In genomic region chr2:90639747-90640699, GRCm38 (mm10) we compare ENCODE assay signal across 11 mouse cellular contexts. TPM values are rescaled to one million over a fixed set of nuclear protein-coding genes. Genes with fewer than 3 reads are reported as not detected.
DNase-seq lines count a peak whose midpoint lies in the region; ATAC-seq and TF ChIP-seq lines count a peak whose summit lies in the region.
"Had no signal": no experiment of that assay in that cellular context is flagged by ENCODE, and none has a peak within 500 bp of the region (broad histone marks: within the 10 kb centered on the region; RNA-seq: fewer than 3 reads in every experiment).

No protein-coding gene starts in this region.

- H3K36me3 ChIP-seq in forebrain, embryonic 14.5 days (ENCODE audit: control insufficient read depth, insufficient read depth, low read length): no peaks in the 10 kb centered on the region
- H3K36me3 ChIP-seq in forebrain, postnatal 0 days (ENCODE audit: insufficient read depth): no peaks in the 10 kb centered on the region
- H3K36me3 ChIP-seq in kidney, embryonic 14.5 days (ENCODE audit: control insufficient read depth, insufficient read depth, low read length): no peaks in the 10 kb centered on the region
- H3K36me3 ChIP-seq: neural tube, embryonic 12.5 days had no signal

- no peak overlapping the region for H3K4me3 ChIP-seq in forebrain, embryonic 14.5 days (ENCODE audit: low read depth, low read length)
- H3K4me3 ChIP-seq in forebrain, postnatal 0 days (ENCODE audit: low read depth, low read length): no peak overlapping the region
- H3K4me3 ChIP-seq in kidney, embryonic 14.5 days (ENCODE audit: low read length): no peak overlapping the region
- H3K4me3 ChIP-seq: neural tube, embryonic 12.5 days had no signal

- ATAC-seq in forebrain, embryonic 14.5 days: no peak
- ATAC-seq in forebrain, postnatal 0 days: no peak; the same call in 1 of the 2 replicates
- 0 out of 2 replicates have a peak, but pooled peaks have one; percentile 46 for ATAC-seq in kidney, embryonic 14.5 days (ENCODE audit: low FRiP score, low TSS enrichment)
- no peak for ATAC-seq in erythroid progenitor cell, adult 5-6 weeks (replicated peaks; ENCODE audit: low FRiP score, poor library complexity, severe bottlenecking)

- no peak overlapping the region for H3K9ac ChIP-seq in forebrain, embryonic 14.5 days (ENCODE audit: low read length)
- H3K9ac ChIP-seq in forebrain, postnatal 0 days: no peak overlapping the region
- no peak overlapping the region for H3K9ac ChIP-seq in kidney, embryonic 14.5 days (ENCODE audit: low read depth, low read length)
- H3K9ac ChIP-seq: neural tube, embryonic 12.5 days had no signal

- WGBS in forebrain, embryonic 14.5 days: 68% methylated on average over 5 of the region's 5 CpGs
- WGBS in forebrain, postnatal 0 days: 64% methylated on average over 5 of the region's 5 CpGs
- WGBS in kidney, embryonic 14.5 days: 59% methylated on average over 5 of the region's 5 CpGs

- no peaks in the 10 kb centered on the region for H3K27me3 ChIP-seq in forebrain, embryonic 14.5 days (replicated peaks; ENCODE audit: control insufficient read depth, insufficient read depth, low read length)
- no peaks in the 10 kb centered on the region for H3K27me3 ChIP-seq in forebrain, postnatal 0 days (ENCODE audit: insufficient read depth, low read length)
- no peaks in the 10 kb centered on the region for H3K27me3 ChIP-seq in kidney, embryonic 14.5 days (ENCODE audit: control insufficient read depth, insufficient read depth, low read length)
- H3K27me3 ChIP-seq: neural tube, embryonic 12.5 days had no signal

- H3K27ac ChIP-seq in forebrain, embryonic 14.5 days (ENCODE audit: low read depth, low read length): no peak overlapping the region
- H3K27ac ChIP-seq in forebrain, postnatal 0 days (ENCODE audit: low read depth, low read length): no peak overlapping the region
- H3K27ac ChIP-seq in kidney, embryonic 14.5 days (ENCODE audit: low read depth, low read length): no peak overlapping the region
- H3K27ac ChIP-seq: neural tube, embryonic 12.5 days had no signal

- no peaks in the 10 kb centered on the region for H3K4me1 ChIP-seq in forebrain, embryonic 14.5 days (ENCODE audit: control insufficient read depth, insufficient read depth, low read length)
- no peaks in the 10 kb centered on the region for H3K4me1 ChIP-seq in forebrain, postnatal 0 days (ENCODE audit: insufficient read depth)
- H3K4me1 ChIP-seq in kidney, embryonic 14.5 days (ENCODE audit: control insufficient read depth, insufficient read depth, low read length): peaks cover 7% of the 10 kb centered on the region; the same call in 1 of the 2 replicates
- H3K4me1 ChIP-seq: neural tube, embryonic 12.5 days had no signal

- H3K4me2 ChIP-seq in forebrain, embryonic 14.5 days (ENCODE audit: low read length): no peak overlapping the region
- H3K4me2 ChIP-seq in forebrain, postnatal 0 days (ENCODE audit: low read depth): no peak overlapping the region
- no peak overlapping the region for H3K4me2 ChIP-seq in kidney, embryonic 14.5 days (replicated peaks; ENCODE audit: low read depth, low read length)
- H3K4me2 ChIP-seq: neural tube, embryonic 12.5 days had no signal

- H3K9me3 ChIP-seq in forebrain, embryonic 14.5 days (replicated peaks; ENCODE audit: control insufficient read depth, low read length): no peaks in the 10 kb centered on the region
- no peaks in the 10 kb centered on the region for H3K9me3 ChIP-seq in forebrain, postnatal 0 days (ENCODE audit: low read length)
- H3K9me3 ChIP-seq in kidney, embryonic 14.5 days (ENCODE audit: control insufficient read depth, low read length): no peaks in the 10 kb centered on the region
- H3K9me3 ChIP-seq: neural tube, embryonic 12.5 days had no signal

- no peak for TF ChIP-seq CTCF in forebrain, postnatal 0 days (IDR thresholded peaks at IDR 0.05; ENCODE audit: low read depth)

- DNase-seq in forebrain, embryonic 14.5 days (ENCODE audit: low spot score): peak; percentile 12
- DNase-seq in forebrain, postnatal 0 days: no peak
- peak; percentile 10 for DNase-seq in retina, postnatal 1 day
- DNase-seq in retina, embryonic 14.5 days (ENCODE audit: low spot score): no peak
- DNase-seq in embryo, embryonic 9.5 days (ENCODE audit: extremely low spot score): no peak
- no peak for DNase-seq in spleen, postnatal 14 days (ENCODE audit: low spot score in 2 of 2)
- DNase-seq: gastrocnemius, postnatal 25 days; lung, adult 18-20 months had no signal

RNA-seq across cellular contexts. Expression of gene Nup160, which starts 37.0 kb away (rescaled TPM):
- 31.0 and 31.9 TPM in 2 replicates for polyA plus RNA-seq in forebrain, embryonic 14.5 days (2014; fragmentation: Nextera tagmentation; extraction: Ambion mirVana)
- total RNA-seq in forebrain, postnatal 0 days (2014; rRNA removed): 21.6 and 22.9 TPM in 2 replicates
- polyA plus RNA-seq in forebrain, postnatal 0 days (2015; fragmentation: Nextera tagmentation; extraction: Ambion mirVana): 6.2 and 10.9 TPM in 2 replicates
- 34.8 and 68.0 TPM in 2 replicates for polyA plus RNA-seq in kidney, embryonic 14.5 days (2014; fragmentation: Nextera tagmentation; extraction: Ambion mirVana)
- total RNA-seq in erythroid progenitor cell, adult 5-6 weeks (2015; ENCODE audit: low replicate concordance): 103 and 115 TPM in 2 replicates
- total RNA-seq in erythroid progenitor cell, adult 5-6 weeks (2017; ENCODE audit: low replicate concordance): 91.8 and 101 TPM in 2 replicates

RNA-seq across cellular contexts. Expression of gene Ptprj, which starts 59.6 kb away (rescaled TPM):
- 3.5 and 4.1 TPM in 2 replicates for polyA plus RNA-seq in forebrain, embryonic 14.5 days (2014; fragmentation: Nextera tagmentation; extraction: Ambion mirVana)
- 29.9 and 34.0 TPM in 2 replicates for total RNA-seq in forebrain, postnatal 0 days (2014; rRNA removed)
- 2.5 and 3.9 TPM in 2 replicates for polyA plus RNA-seq in forebrain, postnatal 0 days (2015; fragmentation: Nextera tagmentation; extraction: Ambion mirVana)
- polyA plus RNA-seq in kidney, embryonic 14.5 days (2014; fragmentation: Nextera tagmentation; extraction: Ambion mirVana): 7.6 and 10.8 TPM in 2 replicates
- 22.0 and 26.4 TPM in 2 replicates for total RNA-seq in erythroid progenitor cell, adult 5-6 weeks (2015; ENCODE audit: low replicate concordance)
- total RNA-seq in erythroid progenitor cell, adult 5-6 weeks (2017; ENCODE audit: low replicate concordance): 14.8 and 19.1 TPM in 2 replicates

Comparison
In these comparisons a context has a peak if more than half of its experiments do, and no peak if none do; other contexts are left out.
1. DNase-seq: peak in forebrain, embryonic 14.5 days (single experiment) and retina, postnatal 1 day (single experiment); none in forebrain, postnatal 0 days (single experiment), retina, embryonic 14.5 days (single experiment), embryo, embryonic 9.5 days (single experiment) and spleen, postnatal 14 days (0 of 2).